Mouse (Mus musculus) liver, postnatal 0 days (tissue): Measurements from ENCODE around the gene Ltbp1. TPM values are rescaled to one million over a fixed set of nuclear protein-coding genes. Genes with fewer than 3 reads are reported as not detected.

ENCODE experiments used
- ATAC-seq: fragments of 200-750 bp; cut with Nextera tagmentation; 2 replicates; pipeline ENCODE4 v1.8.0; 2017; ENCODE audit warnings: mild to moderate bottlenecking, moderate library complexity
- DNase-seq: peaks from one replicate; pipeline ENCODE4 v3.0.0-alpha.2; 2016
- H3K27ac ChIP-seq: fragments of 300-500 bp; sonication (generic); 2 replicates; pipeline ENCODE4 v1.5.1; 2014; ENCODE audit warnings: antibody characterized with exemption, moderate library complexity, mild to moderate bottlenecking, low read depth
- H3K27me3 ChIP-seq: fragments of 300-500 bp; sonication (generic); 2 replicates; pipeline ENCODE4 v1.6.1; 2014; ENCODE audit warnings: low read length, control low read depth, mixed read lengths; ENCODE audit not compliant: insufficient read depth
- H3K36me3 ChIP-seq: fragments of 300-500 bp; sonication (generic); replicated peaks from 2 replicates; pipeline ENCODE4 v1.6.1; 2014; ENCODE audit warnings: mild to moderate bottlenecking, control low read depth, low read length, moderate library complexity, mixed read lengths; ENCODE audit not compliant: insufficient read depth
- H3K4me1 ChIP-seq: fragments of 300-500 bp; sonication (generic); 2 replicates; pipeline ENCODE4 v1.6.1; 2014; ENCODE audit warnings: antibody characterized with exemption, mild to moderate bottlenecking, control low read depth; ENCODE audit not compliant: insufficient read depth
- H3K4me2 ChIP-seq: fragments of 300-500 bp; sonication (generic); 2 replicates; pipeline ENCODE4 v1.6.1; 2014; ENCODE audit warnings: low read depth, mild to moderate bottlenecking, low read length, moderate library complexity, mixed read lengths
- H3K4me3 ChIP-seq: fragments of 300-500 bp; sonication (generic); 2 replicates; pipeline ENCODE4 v1.5.1; 2014; ENCODE audit warnings: low read depth, low read length
- H3K9ac ChIP-seq: fragments of 300-500 bp; sonication (generic); replicated peaks from 2 replicates; pipeline ENCODE4 v1.6.1; 2014; ENCODE audit warnings: mild to moderate bottlenecking, moderate library complexity
- H3K9me3 ChIP-seq: fragments of 300-500 bp; sonication (generic); 2 replicates; pipeline ENCODE4 v1.6.1; 2016; ENCODE audit warnings: mild to moderate bottlenecking, control low read depth, low read length, mixed read lengths
- CTCF ChIP-seq: sonication (generic); IDR thresholded peaks from 2 replicates; pipeline ENCODE4 v1.5.1; 2016; ENCODE audit warnings: antibody characterized with exemption, low read depth
- EP300 ChIP-seq: IDR thresholded peaks from 2 replicates; pipeline ENCODE4 v1.6.1; 2016; ENCODE audit warnings: antibody characterized with exemption, low read depth, mild to moderate bottlenecking
- WGBS: fragments of 180-500 bp; shearing (Covaris S2); extraction: QIAGEN DNeasy Blood & Tissue Kit; methylation state at CpG from one replicate; pipeline ENCODE4 v1.1.7; 2014; ENCODE audit not compliant: insufficient replicate concordance; 5-methylcytosine and 5-hydroxymethylcytosine counted together
- polyA plus RNA-seq: library from polyadenylated mRNA; unstranded; fragments of >200 nt; fragmentation: Nextera tagmentation; extraction: Ambion mirVana; gene quantifications from 2 replicates; pipeline ENCODE4 v1.2.1, GENCODE M21; 2015

Ltbp1 gene
- polyA plus RNA-seq, 1 experiment from 2014 or later, result 2.8 TPM

GRCm38 (mm10) chr17:75242086-75242485 lies 236.7 kb downstream of the Ltbp1 start:
- no peak for DNase-seq
- 79% methylated on average over 1 of the region's 1 CpGs for WGBS
- no peak for TF ChIP-seq EP300
- no peak for TF ChIP-seq CTCF
- no peak overlapping the region for H3K27ac ChIP-seq
- H3K4me2 ChIP-seq, result no peak overlapping the region
- H3K36me3 ChIP-seq, result no peaks in the 10 kb centered on the region
- H3K4me3 ChIP-seq, result no peak overlapping the region
- no peaks in the 10 kb centered on the region for H3K4me1 ChIP-seq
- no peak overlapping the region for H3K9ac ChIP-seq
- H3K27me3 ChIP-seq, result no peaks in the 10 kb centered on the region
- no peaks in the 10 kb centered on the region for H3K9me3 ChIP-seq
- no peak for ATAC-seq

DNA sequence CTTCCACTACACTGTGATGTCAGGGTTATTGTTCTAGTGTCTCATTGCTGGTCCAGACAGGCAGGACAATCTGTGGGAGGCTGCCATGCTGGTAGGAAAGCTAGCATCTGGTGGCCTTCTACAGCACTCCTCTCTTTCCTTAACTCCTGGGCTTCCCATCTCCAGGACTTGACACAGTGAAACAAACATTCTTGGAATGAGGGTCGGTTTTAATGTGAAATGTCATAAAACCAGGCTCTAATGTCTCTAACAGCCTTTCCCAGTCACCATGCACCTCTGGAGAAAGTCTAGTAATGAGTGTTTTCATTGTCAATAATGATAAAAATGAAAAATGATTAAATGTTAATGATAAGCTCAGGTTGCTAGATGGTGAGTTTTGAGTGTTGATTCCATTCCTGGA lies 237.9 kb downstream of the Ltbp1 start:
- WGBS, result 59% methylated on average over 1 of the region's 1 CpGs
- DNase-seq, result no peak
- TF ChIP-seq CTCF, result no peak
- no peak for TF ChIP-seq EP300

DNA sequence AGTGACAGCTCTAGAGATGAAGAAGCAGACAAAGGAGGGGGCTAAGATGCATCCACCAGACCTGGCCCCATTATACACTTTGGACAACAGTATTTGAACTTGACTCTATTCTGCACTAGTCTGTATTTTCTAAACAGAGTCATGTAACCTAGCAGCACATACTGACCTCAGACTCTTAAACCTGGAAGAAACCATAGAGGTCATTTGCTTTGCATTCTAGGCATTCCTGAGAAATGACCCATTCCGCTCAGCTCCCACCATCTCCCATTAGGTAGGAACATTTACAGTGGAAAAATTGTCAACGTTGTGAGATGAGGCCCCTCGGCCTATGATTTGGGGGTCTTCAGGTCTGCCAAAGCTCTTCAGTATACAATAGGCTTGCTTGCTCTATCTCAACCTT lies 238.8 kb downstream of the Ltbp1 start:
- Histone ChIP-seq H3K36me3 (no peaks in the 10 kb centered on the region), H3K4me2 (no peak overlapping the region), H3K4me3 (no peak overlapping the region), H3K27ac (no peak overlapping the region), H3K9ac (no peak overlapping the region), H3K4me1 (no peaks in the 10 kb centered on the region), H3K27me3 (no peaks in the 10 kb centered on the region), H3K9me3 (no peaks in the 10 kb centered on the region)
- WGBS, result 81% methylated on average over 3 of the region's 3 CpGs
- DNase-seq (no peak), ATAC-seq (no peak)
- no peak for TF ChIP-seq EP300

More for the DNA sequence above, 237.9 kb downstream of the Ltbp1 start:
- Histone ChIP-seq H3K4me3 (no peak overlapping the region), H3K4me2 (no peak overlapping the region), H3K4me1 (no peaks in the 10 kb centered on the region), H3K9ac (no peak overlapping the region), H3K27me3 (no peaks in the 10 kb centered on the region), H3K27ac (no peak overlapping the region), H3K36me3 (no peaks in the 10 kb centered on the region), H3K9me3 (no peaks in the 10 kb centered on the region)
- no peak for ATAC-seq

GRCm38 (mm10) chr17:75245085-75245484 lies 239.7 kb downstream of the Ltbp1 start:
- Histone ChIP-seq H3K9me3 (no peaks in the 10 kb centered on the region), H3K9ac (no peak overlapping the region), H3K27me3 (no peaks in the 10 kb centered on the region), H3K27ac (no peak overlapping the region), H3K4me1 (no peaks in the 10 kb centered on the region), H3K4me3 (no peak overlapping the region), H3K4me2 (no peak overlapping the region), H3K36me3 (no peaks in the 10 kb centered on the region)
- 79% methylated on average over 7 of the region's 7 CpGs for WGBS
- DNase-seq (no peak), ATAC-seq (no peak)
- TF ChIP-seq CTCF, result no peak
- TF ChIP-seq EP300, result no peak

GRCm38 (mm10) chr17:75248632-75249031 lies 243.3 kb downstream of the Ltbp1 start:
- no peaks in the 10 kb centered on the region for H3K9me3 ChIP-seq
- no peak overlapping the region for H3K4me2 ChIP-seq
- no peaks in the 10 kb centered on the region for H3K36me3 ChIP-seq
- DNase-seq (no peak), ATAC-seq (no peak)
- no peak overlapping the region for H3K9ac ChIP-seq
- H3K4me3 ChIP-seq, result no peak overlapping the region
- 59% methylated on average over 10 of the region's 10 CpGs for WGBS
- H3K4me1 ChIP-seq, result no peaks in the 10 kb centered on the region
- no peaks in the 10 kb centered on the region for H3K27me3 ChIP-seq
- no peak overlapping the region for H3K27ac ChIP-seq
- no peak for TF ChIP-seq CTCF
- no peak for TF ChIP-seq EP300

GRCm38 (mm10) chr17:75250571-75250970 lies 245.2 kb downstream of the Ltbp1 start:
- DNase-seq (no peak), ATAC-seq (no peak)
- 73% methylated on average over 6 of the region's 6 CpGs for WGBS
- Histone ChIP-seq H3K9ac (no peak overlapping the region), H3K27ac (no peak overlapping the region), H3K27me3 (no peaks in the 10 kb centered on the region), H3K9me3 (no peaks in the 10 kb centered on the region), H3K4me2 (no peak overlapping the region), H3K36me3 (no peaks in the 10 kb centered on the region), H3K4me1 (no peaks in the 10 kb centered on the region), H3K4me3 (no peak overlapping the region)
- TF ChIP-seq CTCF (no peak), EP300 (no peak)

DNA sequence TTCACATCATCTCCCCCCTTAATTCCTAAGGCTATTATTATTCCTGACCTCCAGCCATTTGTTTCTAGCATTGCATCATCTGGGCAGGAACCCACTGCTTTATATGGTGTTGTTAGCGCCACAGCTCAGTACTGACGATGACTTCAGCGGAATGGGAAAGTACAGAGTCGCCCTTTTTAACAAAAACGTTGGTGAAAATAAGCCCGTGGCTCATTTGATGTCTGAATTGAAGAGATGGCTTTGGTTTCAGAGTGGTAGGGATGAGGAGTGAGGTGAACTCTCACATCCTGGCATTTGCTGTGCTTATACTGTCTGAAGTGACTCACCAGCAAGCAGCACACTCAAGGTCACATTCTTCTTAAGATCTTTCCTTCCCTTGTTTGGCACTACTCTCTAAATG lies 245.7 kb downstream of the Ltbp1 start:
- ATAC-seq, result no peak
- TF ChIP-seq CTCF (no peak), EP300 (no peak)
- DNase-seq, result no peak

More for the DNA sequence above, 245.7 kb downstream of the Ltbp1 start:
- whole genome bisulfite sequencing, result 83% methylated on average over 6 of the region's 6 CpGs
- Histone ChIP-seq H3K27ac (no peak overlapping the region), H3K36me3 (no peaks in the 10 kb centered on the region), H3K9ac (no peak overlapping the region), H3K27me3 (no peaks in the 10 kb centered on the region), H3K4me3 (no peak overlapping the region), H3K4me2 (no peak overlapping the region), H3K9me3 (no peaks in the 10 kb centered on the region), H3K4me1 (no peaks in the 10 kb centered on the region)
